Mouse (Mus musculus): ENCODE data around the gene Pdgfd. TPM values are rescaled to one million over a fixed set of nuclear protein-coding genes. Genes with fewer than 3 reads are reported as not detected.

Pdgfd gene
- total RNA-seq, 2 experiments from 2014 or later, result not detected

Other genes with a start within 250 kb of the Pdgfd start
- not detected in 2 replicates for gene Ddi1, start 101.3 kb downstream of the Pdgfd start, total RNA-seq (2014; fragmentation: Nextera tagmentation)
- gene Ddi1, start 101.3 kb downstream of the Pdgfd start, total RNA-seq (2017), result not detected in 2 replicates